Mouse (Mus musculus) T-helper 1 cell (primary cell): ENCODE results near the gene Sla2.
"Not testable (repeated sequence)": the region's sequence is repeated elsewhere in the genome, so short reads cannot be mapped to it uniquely, and the experiment has no call there.

Experiments used
- in situ Hi-C: fragments of 300-600 bp; cut with MboI, MseI; formaldehyde crosslinking; loops from one replicate; pipeline ENCODE4 v1.15.1; 2025; ENCODE audit warnings: high pct_unique_total_duplicates

The Sla2 gene

GRCm38 (mm10) chr2:156902411-156902810, 15.4 kb upstream of the Sla2 start:
- in situ Hi-C loops: not testable (repeated sequence)

- in situ Hi-C loops: no loop called here
Observed at GRCm38 (mm10) chr2:156901883-156902282, 14.9 kb upstream of the Sla2 start.

- in situ Hi-C loops: no loop called here
Observed at GRCm38 (mm10) chr2:156901344-156901743, 14.4 kb upstream of the Sla2 start.

- in situ Hi-C loops: no loop called here
Observed at GRCm38 (mm10) chr2:156899184-156899583, 12.2 kb upstream of the Sla2 start.

GRCm38 (mm10) chr2:156898374-156898773, 11.4 kb upstream of the Sla2 start:
- in situ Hi-C loops: no loop called here

GRCm38 (mm10) chr2:156897034-156897433, 10.0 kb upstream of the Sla2 start:
- in situ Hi-C loops: no loop called here

GRCm38 (mm10) chr2:156896384-156896914, 9.5 kb upstream of the Sla2 start:
- in situ Hi-C loops: no loop called here

- in situ Hi-C loops: no loop called here
Observed at GRCm38 (mm10) chr2:156894496-156895265, 7.7 kb upstream of the Sla2 start.

GRCm38 (mm10) chr2:156892821-156893220, 5.8 kb upstream of the Sla2 start:
- in situ Hi-C loops: no loop called here

GRCm38 (mm10) chr2:156892240-156892639, 5.2 kb upstream of the Sla2 start:
- in situ Hi-C loops: no loop called here

- in situ Hi-C loops: no loop called here
Observed at GRCm38 (mm10) chr2:156888490-156888889, 1.5 kb upstream of the Sla2 start.

- in situ Hi-C loops: no loop called here
Observed at GRCm38 (mm10) chr2:156886084-156886631, 834 bp downstream of the Sla2 start.

GRCm38 (mm10) chr2:156885666-156886065, 1.3 kb downstream of the Sla2 start:
- in situ Hi-C loops: not testable (repeated sequence)

GRCm38 (mm10) chr2:156884396-156885211, 2.4 kb downstream of the Sla2 start:
- in situ Hi-C loops: no loop called here

GRCm38 (mm10) chr2:156882431-156883001, 4.5 kb downstream of the Sla2 start:
- in situ Hi-C loops: no loop called here

- in situ Hi-C loops: no loop called here
Observed at GRCm38 (mm10) chr2:156879541-156879940, 7.5 kb downstream of the Sla2 start.

- in situ Hi-C loops: no loop called here
Observed at GRCm38 (mm10) chr2:156877726-156878125, 9.3 kb downstream of the Sla2 start.

- in situ Hi-C loops: no loop called here
Observed at GRCm38 (mm10) chr2:156874760-156875510, 12.1 kb downstream of the Sla2 start.

GRCm38 (mm10) chr2:156874047-156874759, 12.8 kb downstream of the Sla2 start:
- in situ Hi-C loops: no loop called here

GRCm38 (mm10) chr2:156873629-156874028, 13.4 kb downstream of the Sla2 start:
- in situ Hi-C loops: no loop called here

- in situ Hi-C loops: no loop called here
Observed at GRCm38 (mm10) chr2:156870519-156870918, 16.5 kb downstream of the Sla2 start.
